Mouse (Mus musculus): ENCODE data around the gene Kcnh5.

Gene Kcnh5

GRCm38 (mm10) chr12:74951124-74952115, 225.7 kb downstream of the Kcnh5 start:
- no peak for DNase-seq

- no peak for DNase-seq
These were observed 275.8 kb downstream of the Kcnh5 start for GRCm38 (mm10) chr12:74901331-74901730.

GRCm38 (mm10) chr12:74900777-74901176, 276.4 kb downstream of the Kcnh5 start:
- DNase-seq: no peak

GRCm38 (mm10) chr12:74899055-74899454, 278.1 kb downstream of the Kcnh5 start:
- no peak for DNase-seq

- no peak for DNase-seq
These were observed 278.9 kb downstream of the Kcnh5 start for GRCm38 (mm10) chr12:74898211-74898610.

GRCm38 (mm10) chr12:74894870-74895423, 282.2 kb downstream of the Kcnh5 start:
- DNase-seq: no peak

GRCm38 (mm10) chr12:74889419-74889818, 287.7 kb downstream of the Kcnh5 start:
- no peak for DNase-seq

- no peak for DNase-seq
These were observed 290.1 kb downstream of the Kcnh5 start for GRCm38 (mm10) chr12:74887064-74887463.

GRCm38 (mm10) chr12:74881344-74881743, 295.8 kb downstream of the Kcnh5 start:
- DNase-seq: no peak

- no peak for DNase-seq
These were observed 321.5 kb downstream of the Kcnh5 start for GRCm38 (mm10) chr12:74855666-74856065.

GRCm38 (mm10) chr12:74854263-74854662, 322.9 kb downstream of the Kcnh5 start:
- no peak for DNase-seq

GRCm38 (mm10) chr12:74850323-74850722, 326.8 kb downstream of the Kcnh5 start:
- no peak for DNase-seq

GRCm38 (mm10) chr12:74849912-74850311, 327.2 kb downstream of the Kcnh5 start:
- DNase-seq: no peak

GRCm38 (mm10) chr12:74848611-74849347, 328.4 kb downstream of the Kcnh5 start:
- no peak for DNase-seq

Measured in liver (tissue).